Mouse (Mus musculus): Measurements from ENCODE around the gene Arhgap28.

Gene Arhgap28

DNA sequence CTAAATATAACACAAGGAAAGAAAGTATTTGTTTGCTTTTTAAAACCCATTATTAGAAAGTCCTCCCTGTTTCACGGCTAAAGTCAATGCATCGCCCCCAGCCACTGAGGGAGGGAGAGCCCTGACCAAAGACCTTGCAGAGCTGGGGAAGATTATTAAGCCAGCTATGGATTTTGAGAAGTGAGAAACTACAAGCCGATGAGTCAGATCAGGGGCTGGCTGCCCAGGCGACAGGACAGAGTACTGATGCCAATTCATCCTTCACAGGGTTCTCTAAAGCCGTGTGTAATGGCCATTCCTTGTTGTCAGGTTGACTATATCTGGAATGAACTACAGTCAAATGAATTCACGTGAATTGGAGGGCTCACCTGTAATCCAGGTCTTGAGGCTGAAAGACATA is 62.9 kb downstream of the Arhgap28 start:
- DNase-seq (ENCODE audit: low read depth, low spot score): no peak

DNA sequence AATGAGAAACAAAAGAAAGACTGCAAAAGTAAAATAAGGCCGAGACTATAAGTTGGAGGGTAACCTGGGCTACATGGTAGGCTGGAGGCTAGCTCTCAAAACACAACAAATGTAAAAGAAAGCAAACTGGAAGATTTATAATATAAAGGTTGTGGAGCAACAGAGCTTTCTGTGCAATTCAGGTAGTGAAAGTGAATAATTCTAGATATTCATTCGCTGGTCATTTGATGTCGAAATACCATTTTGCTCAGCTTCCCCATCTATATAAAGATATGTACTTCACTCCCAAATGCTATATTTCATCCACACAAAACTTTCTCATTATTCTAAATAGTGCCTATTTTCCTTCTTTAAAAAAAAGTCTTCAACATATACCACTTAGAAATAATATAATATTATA is 66.9 kb downstream of the Arhgap28 start:
- no peak for DNase-seq (ENCODE audit: low read depth, low spot score)

DNA sequence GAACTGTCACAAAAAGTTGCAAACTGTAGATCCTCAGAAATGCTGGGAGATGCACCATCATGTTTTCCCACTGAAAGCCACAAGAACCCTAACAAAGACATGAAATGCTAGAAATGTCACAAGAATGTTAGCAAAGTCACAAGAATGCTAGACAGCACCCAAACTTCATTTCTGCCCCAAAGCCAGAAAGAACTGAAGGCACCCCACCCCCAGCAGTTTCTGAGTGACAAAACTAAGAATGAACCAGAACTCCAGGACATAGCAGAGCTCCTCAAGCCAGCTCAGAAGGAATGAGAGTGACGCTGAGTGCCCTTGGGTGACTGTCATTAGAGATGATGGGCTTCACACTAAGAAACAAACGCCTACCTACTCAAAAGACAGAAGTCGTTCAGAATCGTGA is 68.4 kb downstream of the Arhgap28 start:
- DNase-seq (ENCODE audit: low read depth, low spot score): no peak

DNA sequence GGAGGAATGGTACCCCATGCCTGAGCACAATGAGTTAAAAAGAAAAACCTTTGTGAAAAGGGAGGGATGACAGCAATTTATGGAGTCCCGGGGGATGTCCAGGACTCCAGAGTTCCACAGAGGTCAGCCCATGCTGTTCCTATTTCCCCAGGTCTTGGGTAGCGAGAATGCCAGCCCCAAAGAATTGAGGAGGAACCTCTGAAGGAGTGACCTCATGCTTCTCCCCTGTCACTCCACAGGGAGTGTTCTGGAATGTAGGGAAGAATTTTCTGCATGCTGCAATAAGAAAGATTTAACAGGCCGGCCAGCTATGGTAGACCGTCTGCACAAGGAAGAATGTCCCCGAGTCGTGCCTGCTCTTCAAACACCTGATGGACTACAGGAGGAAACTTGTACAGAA is 72.5 kb downstream of the Arhgap28 start:
- DNase-seq (ENCODE audit: low read depth, low spot score): no peak

DNA sequence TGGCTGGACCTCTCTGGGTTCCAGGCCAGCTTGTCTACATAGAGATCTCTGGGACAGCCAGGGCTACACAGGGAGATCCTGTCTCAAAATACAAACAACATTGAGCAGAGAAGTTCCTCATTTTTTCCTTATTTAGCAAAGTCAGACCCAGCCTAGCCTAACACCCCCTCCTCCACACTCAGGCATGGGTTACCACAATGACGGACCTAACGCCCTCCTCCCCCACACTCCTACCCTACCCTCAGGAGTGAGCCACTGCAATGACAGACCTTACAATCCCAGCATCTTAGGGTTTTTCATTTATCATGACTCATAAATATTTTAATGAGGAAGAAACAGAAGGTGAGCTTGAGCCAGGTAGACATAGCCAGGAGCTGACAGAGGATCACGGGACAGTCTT is 73.0 kb downstream of the Arhgap28 start:
- DNase-seq (ENCODE audit: low read depth, low spot score): no peak

DNA sequence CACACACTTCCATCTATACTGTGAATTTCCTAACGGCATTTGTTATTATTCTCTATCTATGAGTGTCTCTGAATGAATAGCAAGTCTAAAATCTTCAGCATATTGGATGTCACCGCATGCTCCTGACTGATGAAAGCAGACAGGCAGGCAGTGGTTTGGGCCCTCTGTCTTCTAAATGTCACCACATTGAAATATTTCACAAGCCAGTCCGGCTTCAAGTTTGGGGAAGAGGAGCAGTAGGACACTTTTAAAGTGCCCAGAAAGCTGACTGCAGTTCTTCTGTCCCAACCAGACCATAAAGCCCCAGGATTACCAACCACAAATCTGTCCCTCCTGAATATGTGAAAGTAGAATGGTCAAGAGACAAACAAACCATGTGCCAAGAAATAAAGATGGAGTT is 73.5 kb downstream of the Arhgap28 start:
- DNase-seq (ENCODE audit: low read depth, low spot score): no peak

DNA sequence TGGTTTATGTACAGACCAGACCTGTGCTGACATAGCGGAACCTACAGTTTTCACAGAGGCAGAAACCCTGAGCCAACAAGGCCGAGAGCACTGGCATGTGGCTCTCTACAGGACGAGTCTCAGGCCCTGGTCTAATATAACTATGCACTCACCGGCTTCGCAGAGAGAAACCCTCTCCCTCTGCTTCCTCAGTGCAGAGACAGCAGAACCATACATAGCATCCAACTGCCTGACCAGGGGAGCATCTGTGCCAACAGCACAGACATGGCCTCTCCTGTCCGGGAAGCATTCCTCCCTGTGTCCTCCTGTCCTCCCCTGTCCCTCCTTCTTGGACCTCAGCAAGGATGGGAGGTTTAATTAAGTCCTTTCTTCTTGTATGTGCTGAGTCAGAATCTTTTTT is 75.6 kb downstream of the Arhgap28 start:
- DNase-seq (ENCODE audit: low read depth, low spot score): no peak

DNA sequence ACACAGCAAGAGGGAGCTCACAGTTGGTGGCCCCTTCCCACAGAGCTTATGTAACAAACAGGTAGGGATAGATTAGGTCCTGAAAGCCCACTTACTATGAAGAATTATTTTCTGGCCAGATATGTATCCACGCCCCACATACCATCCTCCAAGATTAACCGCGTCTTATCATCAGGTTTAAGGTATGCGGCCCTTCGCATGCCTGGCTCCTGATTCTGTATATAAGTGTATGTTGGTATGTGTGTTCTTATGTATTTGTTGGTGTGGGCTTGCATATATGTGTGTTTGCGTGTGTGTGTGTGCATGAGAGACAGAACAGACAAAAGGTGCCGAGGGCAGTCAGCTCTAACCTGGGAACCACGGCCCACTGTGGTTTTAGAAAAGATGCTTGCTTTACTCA is 76.1 kb downstream of the Arhgap28 start:
- DNase-seq (ENCODE audit: low read depth, low spot score): no peak

DNA sequence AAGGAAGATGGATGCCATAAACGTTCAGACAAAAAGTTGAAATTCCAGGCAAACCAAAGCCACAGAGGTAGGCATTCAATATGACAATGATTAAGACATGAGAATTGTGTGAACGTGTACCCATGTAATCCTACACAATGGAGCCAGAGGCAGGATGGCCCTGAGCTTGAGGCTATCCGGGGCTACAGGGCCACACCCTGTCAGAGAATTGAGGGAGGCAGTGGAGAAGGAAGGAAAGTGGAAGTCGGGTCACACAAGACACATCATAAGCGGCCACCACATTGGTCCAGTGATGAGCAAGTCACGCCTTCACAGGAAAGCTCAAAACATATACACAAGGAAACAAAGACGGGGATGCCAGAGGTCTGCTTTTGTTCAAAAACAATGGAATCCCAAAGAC is 84.0 kb downstream of the Arhgap28 start:
- no peak for DNase-seq (ENCODE audit: low read depth, low spot score)

DNA sequence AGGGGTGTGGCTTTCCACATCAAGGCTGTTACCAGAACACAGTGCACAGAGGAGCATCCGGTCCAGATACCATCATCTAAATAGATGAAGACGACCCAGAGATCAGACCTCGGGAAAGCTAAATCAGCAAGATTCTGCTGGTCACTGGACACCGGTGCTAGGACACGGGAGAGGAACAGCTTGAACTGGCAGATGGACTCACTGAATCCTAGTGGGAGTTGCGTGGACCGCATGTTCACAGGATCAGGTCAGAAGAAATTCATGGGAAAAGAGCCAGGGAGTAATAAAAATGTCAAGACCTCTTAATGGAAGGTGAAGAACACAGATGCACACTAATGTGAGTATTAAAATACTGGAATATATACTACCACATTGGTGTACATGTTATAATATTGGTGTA is 85.7 kb downstream of the Arhgap28 start:
- no peak for DNase-seq (ENCODE audit: low read depth, low spot score)

DNA sequence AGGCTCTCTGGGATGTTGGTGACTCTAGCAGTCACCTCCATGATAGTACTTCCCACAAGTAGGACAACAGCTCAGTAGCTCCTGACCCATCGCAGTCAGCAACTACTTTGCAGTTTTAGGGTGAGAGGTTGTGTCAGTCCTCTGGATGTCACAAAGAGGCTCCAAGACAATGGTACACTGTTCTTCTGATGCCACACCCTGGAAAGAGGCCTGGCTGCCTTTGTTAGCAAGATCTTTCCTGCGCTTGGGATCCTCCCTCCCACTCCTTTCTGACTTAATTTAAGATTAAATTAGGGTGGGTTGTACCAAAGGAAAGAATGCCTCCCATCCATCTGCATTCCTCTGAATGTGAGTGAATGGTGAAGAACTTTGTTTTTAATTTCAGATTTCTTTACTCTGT is 87.0 kb downstream of the Arhgap28 start:
- no peak for DNase-seq (ENCODE audit: low read depth, low spot score)

DNA sequence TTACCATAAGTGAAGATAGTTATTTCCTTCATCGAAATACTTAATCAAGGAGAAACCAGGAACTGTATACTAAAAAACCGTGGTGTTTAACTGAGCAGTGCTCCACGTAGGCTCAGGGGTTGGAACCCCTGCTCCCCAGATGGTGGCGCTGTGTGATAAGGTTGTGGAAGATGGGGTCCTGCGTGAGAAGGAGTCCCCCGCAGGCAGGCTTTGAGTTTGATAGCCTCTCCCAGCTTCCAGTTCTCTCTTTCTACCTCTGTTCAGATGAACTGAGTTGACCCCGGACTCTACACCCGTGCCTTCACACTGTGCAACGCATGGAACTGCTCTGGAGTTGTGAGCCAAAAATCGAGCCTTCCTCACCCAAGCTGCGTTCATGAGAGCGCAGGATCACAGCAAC is 91.3 kb downstream of the Arhgap28 start:
- DNase-seq (ENCODE audit: low read depth, low spot score): no peak

DNA sequence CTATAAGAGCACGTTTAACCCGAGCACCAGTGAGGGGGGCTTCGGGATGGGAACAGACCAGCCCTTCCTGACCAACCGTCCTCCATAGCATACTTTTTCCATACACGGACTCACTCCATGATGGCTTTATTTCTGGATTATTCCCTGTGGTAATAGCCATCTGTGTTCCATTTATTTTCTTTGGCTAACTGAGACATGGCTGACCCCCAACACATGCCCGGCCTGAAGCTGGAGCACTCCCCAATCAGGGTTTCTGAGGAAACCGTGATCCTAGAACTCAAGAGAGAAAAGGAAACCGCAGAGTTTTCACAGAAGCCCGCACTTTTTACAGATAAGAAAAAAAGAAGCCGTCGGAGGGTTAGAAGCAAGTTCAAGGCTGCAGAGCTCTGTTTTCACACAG is 91.9 kb downstream of the Arhgap28 start:
- no peak for DNase-seq (ENCODE audit: low read depth, low spot score)

DNA sequence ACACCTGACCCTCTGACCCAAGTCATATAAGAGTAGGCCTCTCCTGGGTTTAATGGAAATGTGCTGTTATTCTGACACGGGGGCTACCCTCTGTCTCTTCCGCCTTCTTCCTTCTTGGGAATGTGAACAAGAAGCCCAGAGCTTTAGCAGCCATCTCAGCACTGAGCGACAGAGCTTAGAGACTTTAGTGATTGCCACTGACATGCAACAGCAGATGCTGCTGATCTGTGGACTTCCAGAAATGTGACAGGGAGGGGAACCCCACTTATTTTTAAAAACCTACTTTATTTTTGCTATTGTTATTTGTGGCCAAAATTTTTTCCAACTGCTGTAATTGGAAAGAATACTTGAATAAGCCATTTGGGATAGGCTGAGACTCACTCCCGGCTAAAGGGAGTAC is 95.4 kb downstream of the Arhgap28 start:
- DNase-seq (ENCODE audit: low read depth, low spot score): no peak

DNA sequence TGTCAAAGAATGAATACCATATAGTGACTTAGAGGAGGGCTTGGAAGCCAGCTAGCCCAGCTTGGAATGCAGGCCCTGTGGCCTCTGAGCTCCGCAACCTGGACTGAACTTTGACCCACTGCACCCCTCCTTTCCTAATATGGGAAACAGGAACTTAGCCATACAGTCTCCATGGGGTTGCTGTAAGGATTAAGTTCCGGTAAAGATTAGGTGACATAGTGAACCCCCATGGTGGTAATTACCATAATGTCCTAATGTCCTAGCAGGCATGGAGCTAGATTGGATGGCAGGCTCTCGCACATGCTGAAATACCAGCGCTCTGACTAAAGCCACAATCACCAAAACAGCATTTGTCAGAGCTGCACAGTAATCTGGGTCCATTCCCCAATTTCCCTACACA is 95.8 kb downstream of the Arhgap28 start:
- no peak for DNase-seq (ENCODE audit: low read depth, low spot score)

DNA sequence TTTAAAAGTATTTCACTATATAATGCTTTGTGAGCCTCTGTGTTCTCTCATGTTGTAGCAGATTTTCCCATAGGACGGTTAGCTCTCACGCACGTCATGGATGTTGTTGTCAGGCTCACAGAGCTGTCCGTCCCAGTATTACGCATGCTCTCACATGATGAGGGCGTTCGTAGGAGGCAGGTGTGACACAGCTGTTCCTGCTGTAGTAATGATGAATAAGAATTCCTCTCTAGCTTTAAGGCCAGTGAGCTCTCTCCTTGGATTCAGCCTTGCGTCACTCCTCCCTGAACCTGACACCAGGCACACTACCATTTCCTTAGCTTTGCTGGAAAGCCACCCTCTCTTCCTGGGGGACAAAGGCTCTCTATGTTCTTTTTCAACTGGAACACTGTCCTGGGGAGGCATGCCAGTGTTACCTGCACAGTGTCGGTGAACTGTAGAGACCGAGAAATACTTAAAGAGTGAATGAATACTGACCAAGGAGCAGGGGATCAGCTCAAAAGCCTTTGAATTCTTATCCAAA is 96.3 kb downstream of the Arhgap28 start:
- no peak for DNase-seq (ENCODE audit: low read depth, low spot score)

DNA sequence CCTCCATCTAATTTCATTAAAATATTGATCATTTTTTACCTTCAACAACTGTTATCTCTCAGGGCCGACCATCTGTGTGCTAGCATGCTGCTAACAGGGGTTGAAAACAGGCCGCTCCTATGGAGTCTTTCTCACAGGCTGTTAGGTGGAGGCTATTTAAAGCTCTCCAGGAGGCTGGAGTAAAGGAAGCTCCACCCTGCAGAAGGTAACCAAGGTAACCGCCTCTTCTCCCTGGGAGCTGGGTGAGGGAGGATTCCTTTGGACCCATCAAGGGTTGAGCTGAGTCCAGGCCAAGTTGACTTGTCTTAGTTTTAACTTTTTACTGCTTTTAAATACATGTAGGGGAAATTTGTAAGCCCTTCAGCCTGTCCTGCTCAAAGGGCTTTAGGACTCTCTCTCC is 97.7 kb downstream of the Arhgap28 start:
- no peak for DNase-seq (ENCODE audit: low read depth, low spot score)

DNA sequence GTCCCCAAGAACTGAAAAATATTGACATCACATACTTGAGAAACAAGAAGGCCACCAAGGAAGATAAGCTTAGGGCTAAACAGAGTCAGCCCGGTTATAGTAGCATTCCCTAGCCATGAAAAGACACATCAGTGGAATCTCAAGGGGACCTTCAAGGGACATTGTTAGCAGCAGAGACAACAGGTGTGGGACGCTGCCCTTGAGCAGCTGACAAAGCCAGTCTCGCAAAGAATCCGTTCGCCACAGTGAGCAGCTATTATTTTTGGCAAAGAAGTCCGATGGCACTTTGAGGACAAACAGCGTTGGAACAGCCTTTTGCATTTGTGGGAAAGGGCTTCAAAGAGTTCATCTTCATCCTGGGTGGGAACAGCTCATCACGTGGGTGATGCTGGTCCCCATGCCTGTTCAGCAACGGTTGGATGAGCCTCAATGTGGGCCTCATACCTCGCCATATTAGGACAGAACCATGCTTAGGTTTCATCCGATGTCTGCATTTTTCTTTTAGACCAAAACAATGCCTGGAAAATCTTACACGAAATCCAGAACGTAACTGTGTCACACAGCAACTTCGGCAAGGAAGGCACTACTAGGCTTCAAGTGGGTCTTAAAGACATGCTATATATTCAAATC is 99.5 kb downstream of the Arhgap28 start:
- no peak for DNase-seq (ENCODE audit: low read depth, low spot score)

DNA sequence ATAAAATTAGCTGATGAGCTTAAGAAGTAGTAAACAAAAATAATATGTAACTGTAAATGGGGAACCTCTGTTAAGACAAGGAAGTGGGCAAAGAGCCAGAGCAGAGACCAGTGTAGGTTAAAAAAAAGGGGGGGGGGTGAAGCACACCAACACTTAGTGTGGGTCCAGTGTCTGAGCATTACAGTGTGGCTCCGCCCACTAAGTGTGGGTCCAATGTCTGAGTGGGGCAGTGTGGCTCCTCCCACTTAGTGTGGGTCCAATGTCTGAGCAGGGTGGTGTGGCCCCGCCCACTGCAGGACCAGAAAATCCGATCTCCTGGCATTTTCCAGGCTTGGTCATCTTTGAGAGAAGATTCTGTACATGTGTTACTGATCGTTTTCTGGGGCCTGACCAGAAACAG is 101.1 kb downstream of the Arhgap28 start:
- DNase-seq (ENCODE audit: low read depth, low spot score): no peak

DNA sequence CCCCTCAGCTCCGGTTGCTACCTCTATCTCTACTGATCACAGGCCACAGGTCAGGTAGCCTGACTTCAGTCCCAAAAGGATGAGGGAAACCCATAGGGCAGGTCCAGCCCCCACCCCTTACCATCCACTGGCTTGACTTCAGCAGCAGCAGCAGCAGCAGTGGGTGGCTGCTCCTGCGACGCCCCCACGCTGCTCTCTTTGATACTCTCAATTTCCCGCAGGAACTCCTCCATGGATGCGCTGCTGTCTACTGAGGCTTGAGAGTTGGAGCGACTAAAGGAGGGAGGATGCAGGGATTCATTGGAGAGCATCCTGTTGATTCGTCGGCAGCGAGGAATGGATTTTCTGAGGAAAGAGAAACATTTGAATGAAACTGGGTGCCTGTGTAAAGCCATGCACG is 102.8 kb downstream of the Arhgap28 start:
- no peak for DNase-seq (ENCODE audit: low read depth, low spot score)

DNA sequence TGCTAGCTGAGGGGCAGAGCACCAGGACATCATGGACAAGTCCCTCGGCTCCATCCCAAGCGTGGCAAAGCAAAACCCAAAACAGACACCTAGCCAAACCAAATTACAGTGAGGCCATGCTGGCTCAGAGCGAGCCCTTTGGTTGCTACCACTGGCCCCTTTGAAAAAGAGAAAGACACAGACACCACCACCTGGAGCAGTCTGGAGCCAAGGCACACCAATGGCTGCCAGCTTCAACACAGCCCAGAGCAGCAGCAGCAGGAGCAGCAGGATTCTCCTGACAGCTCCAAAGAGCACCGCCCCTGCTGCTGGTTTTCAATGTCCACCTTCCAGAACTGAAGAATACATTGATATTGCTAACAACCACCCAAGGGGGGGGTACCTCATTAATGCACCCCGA is 104.5 kb downstream of the Arhgap28 start:
- DNase-seq (ENCODE audit: low read depth, low spot score): no peak

DNA sequence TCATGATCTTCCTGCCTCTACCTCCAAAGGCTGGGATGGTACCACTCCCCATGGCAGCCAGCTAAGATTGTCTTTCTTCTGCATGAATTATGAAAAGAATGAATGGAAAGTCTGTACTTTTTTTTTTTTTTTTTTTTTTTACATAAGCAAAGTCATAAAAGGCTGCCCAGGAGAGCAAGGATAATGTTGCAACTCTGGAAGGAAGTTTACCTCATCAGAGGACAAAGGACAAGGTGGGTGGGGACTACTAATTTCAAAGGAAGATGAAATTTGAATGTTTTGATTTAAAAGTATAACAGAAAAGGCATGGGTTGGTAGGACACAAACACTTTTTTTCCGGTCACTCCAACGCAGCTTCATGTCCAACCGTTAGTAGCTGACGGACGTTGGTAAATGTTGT is 107.5 kb downstream of the Arhgap28 start:
- no peak for DNase-seq (ENCODE audit: low read depth, low spot score)

DNA sequence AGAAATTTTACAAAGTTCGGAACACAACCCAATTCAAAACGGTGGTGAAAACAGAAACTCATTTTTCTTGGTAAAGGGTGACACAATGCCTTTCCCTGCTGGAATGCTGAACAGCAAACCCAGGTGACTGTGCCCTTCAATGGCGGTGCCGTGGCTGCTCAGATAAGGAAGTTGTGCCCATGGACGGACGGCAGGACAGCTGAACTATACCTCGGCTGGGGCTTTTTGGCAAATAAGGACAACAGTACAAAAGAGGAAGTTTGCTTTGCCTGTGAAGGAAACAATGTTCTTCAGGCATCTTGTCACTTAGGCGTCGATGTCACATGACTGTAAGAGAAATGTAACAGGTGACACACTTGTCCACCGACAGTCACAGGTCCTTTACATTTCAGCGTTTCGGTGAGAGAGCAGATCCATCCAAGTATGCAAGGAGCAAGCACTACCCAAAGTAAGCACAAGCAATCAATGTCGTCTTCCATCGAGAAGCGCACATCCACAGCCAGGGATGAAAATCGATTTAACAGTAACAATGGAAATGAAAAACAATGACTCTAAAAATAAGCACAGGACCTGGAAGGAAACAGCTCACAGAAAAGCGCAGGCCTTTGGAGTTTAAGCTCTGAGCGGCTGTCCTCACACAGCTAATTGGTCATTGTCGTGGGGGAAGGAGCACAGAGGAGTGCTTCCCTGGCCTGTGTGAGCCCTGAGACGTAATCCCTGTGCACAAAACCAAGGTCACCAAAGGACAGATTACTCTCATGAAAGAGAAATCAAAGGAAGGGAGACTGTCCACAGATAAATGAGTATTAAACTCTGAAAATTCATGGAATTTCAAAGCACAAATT is 114.2 kb downstream of the Arhgap28 start:
- DNase-seq (ENCODE audit: low read depth, low spot score): no peak

All from CD4-positive helper T cell, adult 2 months (primary cell).